Comparison of ENCODE assay signal across 8 mouse cellular contexts in the genomic region with DNA sequence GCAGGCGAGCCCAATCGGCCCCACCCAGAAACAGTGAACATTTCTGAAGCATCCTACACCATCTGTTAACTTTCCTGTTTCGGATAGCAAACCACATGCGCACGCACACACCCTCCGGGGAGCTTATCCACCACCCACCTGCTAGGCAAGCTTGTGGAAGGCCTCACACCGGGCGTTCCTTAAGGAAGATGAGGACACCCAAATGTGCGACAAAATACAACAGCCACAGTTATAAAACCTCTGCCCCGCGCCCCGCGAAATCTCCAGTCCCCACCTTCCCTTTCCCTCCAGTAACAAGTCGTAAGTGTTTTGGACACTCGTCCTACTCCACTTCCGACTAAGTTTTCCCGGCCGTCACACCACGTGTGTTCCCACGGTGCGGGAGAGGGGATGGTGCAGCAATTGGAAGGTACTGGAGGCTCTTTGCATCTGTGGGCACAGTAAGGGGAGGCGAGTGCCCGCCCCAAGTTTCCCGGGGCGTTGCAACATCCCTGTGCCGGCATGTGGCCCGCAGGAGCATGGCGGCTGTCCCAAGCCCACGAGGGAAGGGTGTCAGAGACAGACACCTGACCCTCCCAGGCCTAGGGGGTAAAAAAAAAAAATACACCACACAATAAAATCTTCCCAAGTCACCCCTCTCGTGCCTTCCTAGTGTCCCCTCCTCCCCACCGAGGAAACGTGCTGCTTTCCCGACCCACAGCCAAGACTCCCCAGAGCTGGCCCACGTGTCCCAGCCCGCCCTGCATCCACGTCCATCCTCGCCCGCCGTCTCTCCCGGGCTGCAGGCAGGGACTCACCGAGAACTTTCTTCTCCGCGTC. TPM values are rescaled to one million over a fixed set of nuclear protein-coding genes. Genes with fewer than 3 reads are reported as not detected.
A peak's percentile ranks its signal among the peaks of the same experiment; 100 is the strongest.
DNase-seq lines count a peak whose midpoint lies in the region; ATAC-seq lines count a peak whose summit lies in the region.

No protein-coding gene starts in this region.

- peak; percentile 48 for DNase-seq in WW6 (ENCODE audit: low read depth, low spot score)
- peak; percentile 64 to 70 for DNase-seq in cerebellum, postnatal 25 days
- peak; percentile 89 for DNase-seq in gastrocnemius, adult 18-20 months (ENCODE audit: low spot score)
- peak; percentile 69 to 82 for DNase-seq in left cerebral cortex, adult 9 months (ENCODE audit: low spot score in 2 of 2)
- peak; percentile 54 for DNase-seq in right cerebral cortex, postnatal 14 days
- peak; percentile 31 to 65 for DNase-seq in urinary bladder, postnatal 4 days (ENCODE audit: low spot score in 2 of 2)

- H3K9me3 ChIP-seq in hindbrain, embryonic 16.5 days (ENCODE audit: control insufficient read depth, low read length), result no peaks in the 10 kb centered on the region
- no peaks in the 10 kb centered on the region for H3K9me3 ChIP-seq in megakaryocyte, embryonic 14.5 days

- H3K4me3 ChIP-seq in hindbrain, embryonic 16.5 days (ENCODE audit: low read length), result peak overlapping the region; percentile 98
- H3K4me3 ChIP-seq in megakaryocyte, embryonic 14.5 days (replicated peaks), result peak overlapping the region; percentile 99

- peak overlapping the region; percentile 96 for H3K9ac ChIP-seq in hindbrain, embryonic 16.5 days (ENCODE audit: low read depth, low read length)

- peak; percentile 66 for ATAC-seq in hindbrain, embryonic 16.5 days

- under 1% methylated on average over 43 of the region's 43 CpGs for WGBS in hindbrain, embryonic 16.5 days

- H3K36me3 ChIP-seq in hindbrain, embryonic 16.5 days (ENCODE audit: control insufficient read depth, insufficient read depth, low read length), result no peaks in the 10 kb centered on the region
- peaks cover 14% of the 10 kb centered on the region for H3K36me3 ChIP-seq in megakaryocyte, embryonic 14.5 days (replicated peaks; ENCODE audit: low read length)

- peak overlapping the region; percentile 90 for H3K27ac ChIP-seq in hindbrain, embryonic 16.5 days (ENCODE audit: low read depth, low read length)

- peaks cover 20% of the 10 kb centered on the region for H3K4me1 ChIP-seq in hindbrain, embryonic 16.5 days (ENCODE audit: control insufficient read depth, insufficient read depth, low read depth, low read length)
- H3K4me1 ChIP-seq in megakaryocyte, embryonic 14.5 days, result peaks cover 44% of the 10 kb centered on the region

- H3K27me3 ChIP-seq in hindbrain, embryonic 16.5 days (replicated peaks; ENCODE audit: control insufficient read depth, insufficient read depth, low read length), result no peaks in the 10 kb centered on the region
- H3K27me3 ChIP-seq in megakaryocyte, embryonic 14.5 days (replicated peaks), result no peaks in the 10 kb centered on the region

- H3K4me2 ChIP-seq in hindbrain, embryonic 16.5 days (ENCODE audit: low read length), result peak overlapping the region; percentile 93

RNA-seq across cellular contexts. Expression of gene Ybx3, which starts 0.8 kb away (rescaled TPM):
- total RNA-seq in gastrocnemius, adult 18-20 months (2021), result 1,000 to 10,000 TPM; 2,006 to 2,015 TPM
- polyA plus RNA-seq in hindbrain, embryonic 16.5 days (2015; fragmentation: Nextera tagmentation; extraction: Ambion mirVana), result 19.8 and 23.5 TPM in 2 replicates
- polyA plus RNA-seq in megakaryocyte, embryonic 14.5 days (2012; ENCODE audit: insufficient read depth, low replicate concordance), result 690 and 1,206 TPM in 2 replicates

RNA-seq across cellular contexts. Expression of gene Styk1, which starts 34.0 kb away (rescaled TPM):
- under 1 TPM; 0.64 to 0.71 TPM for total RNA-seq in gastrocnemius, adult 18-20 months (2021)
- 5.6 and 7.4 TPM in 2 replicates for polyA plus RNA-seq in hindbrain, embryonic 16.5 days (2015; fragmentation: Nextera tagmentation; extraction: Ambion mirVana)
- not detected in 2 replicates for polyA plus RNA-seq in megakaryocyte, embryonic 14.5 days (2012; ENCODE audit: insufficient read depth, low replicate concordance)

Comparison
In these comparisons a context has a peak if more than half of its experiments do, and no peak if none do; other contexts are left out.
1. Peak in every context shown above with its lines: DNase-seq, ATAC-seq, H3K4me3 ChIP-seq and H3K27ac ChIP-seq.
2. RNA of gene Ybx3, which starts 0.8 kb away (polyA plus RNA-seq): 690 to 1,206 TPM in megakaryocyte, embryonic 14.5 days; 19.8 to 23.5 TPM in hindbrain, embryonic 16.5 days; every median in the first group is over 10 times any median in the second.